Mouse (Mus musculus) liver, embryonic 14.5 days (tissue): ENCODE results near the gene Gm10959.

Experiments used
- CTCF ChIP-seq: IDR thresholded peaks from 2 replicates; pipeline ENCODE4 v1.5.1; 2016; ENCODE audit warnings: antibody characterized with exemption, low read depth, control low read depth
- EP300 ChIP-seq: IDR thresholded peaks from 2 replicates; pipeline ENCODE4 v1.6.1; 2016; ENCODE audit warnings: antibody characterized with exemption, low read depth

- TF ChIP-seq CTCF (peak; percentile 75), EP300 (no peak)
Measured at GRCm38 (mm10) chr3:122903746-122904433, 15.3 kb downstream of the Gm10959 start.
